Mouse (Mus musculus): ENCODE measurements around the gene Olfr453.

GRCm38 (mm10) chr6:42784793-42785192, 45.6 kb downstream of the Olfr453 start, which contains the start of gene Olfr452:
- TF ChIP-seq CTCF (IDR thresholded peaks at IDR 0.05) (no peak), POLR2A (IDR thresholded peaks at IDR 0.05; ENCODE audit: insufficient read depth, low read depth, low read length) (no peak), EP300 (IDR thresholded peaks at IDR 0.05; ENCODE audit: insufficient read depth, low read depth, low read length) (no peak)

All from heart, adult 2 months (tissue).